Mouse (Mus musculus) heart, postnatal 4 days (tissue): ENCODE measurements around the gene Tbc1d1. TPM values are rescaled to one million over a fixed set of nuclear protein-coding genes. Genes with fewer than 3 reads are reported as not detected.

Experiments
- DNase-seq: peaks from one replicate; pipeline ENCODE4 v3.0.0; 2021
- total RNA-seq, 2 experiments: library from RNA; stranded (reverse); gene quantifications; 2 replicates each; pipeline ENCODE4 v1.2.3; 2021

Tbc1d1 gene
- total RNA-seq, 2 experiments from 2014 or later = 55.5 to 58.6 TPM

DNA sequence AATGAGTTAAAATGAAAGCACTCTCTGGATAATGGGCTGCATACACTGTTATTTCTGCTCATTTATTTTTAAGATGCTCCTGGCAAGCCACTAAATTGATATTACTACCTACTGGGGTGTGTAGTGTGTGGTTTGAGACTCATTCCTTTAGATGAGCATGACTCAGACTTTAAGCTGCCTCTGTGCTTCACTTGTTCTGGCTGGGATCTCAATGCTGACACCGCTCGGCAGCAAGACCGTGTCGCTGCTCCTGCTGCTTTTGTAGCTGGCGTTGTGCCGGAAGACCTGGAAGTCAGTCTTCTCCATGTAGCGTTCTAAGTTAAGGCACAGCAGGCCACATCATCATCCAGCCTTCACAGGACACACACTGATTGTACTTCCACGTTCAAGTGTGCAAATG is 124.1 kb downstream of the Tbc1d1 start:
- no peak for DNase-seq

DNA sequence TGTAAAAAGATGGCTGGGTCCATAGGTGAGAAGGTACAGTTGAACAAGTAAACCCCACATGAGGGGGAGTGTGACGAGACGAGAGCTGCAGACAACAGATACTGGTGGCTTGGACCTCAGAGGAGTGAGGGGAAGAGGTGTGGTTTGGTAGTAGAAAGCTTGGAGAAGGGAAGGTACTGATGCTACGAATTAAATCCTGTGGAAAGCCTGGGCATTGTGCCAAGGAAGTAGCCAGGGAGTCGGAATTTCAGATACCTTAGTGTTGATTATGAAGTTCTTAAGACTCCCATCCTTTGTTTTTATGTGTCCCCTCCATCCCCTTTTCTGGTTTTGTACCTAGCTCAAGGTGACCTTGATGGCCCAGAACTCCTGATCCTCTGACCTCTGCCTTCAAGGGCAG is 124.5 kb downstream of the Tbc1d1 start:
- DNase-seq = no peak

- DNase-seq = no peak
Measured at GRCm38 (mm10) chr5:64281674-64282073, 125.6 kb downstream of the Tbc1d1 start.

GRCm38 (mm10) chr5:64282594-64282993 is 126.5 kb downstream of the Tbc1d1 start:
- DNase-seq = no peak

DNA sequence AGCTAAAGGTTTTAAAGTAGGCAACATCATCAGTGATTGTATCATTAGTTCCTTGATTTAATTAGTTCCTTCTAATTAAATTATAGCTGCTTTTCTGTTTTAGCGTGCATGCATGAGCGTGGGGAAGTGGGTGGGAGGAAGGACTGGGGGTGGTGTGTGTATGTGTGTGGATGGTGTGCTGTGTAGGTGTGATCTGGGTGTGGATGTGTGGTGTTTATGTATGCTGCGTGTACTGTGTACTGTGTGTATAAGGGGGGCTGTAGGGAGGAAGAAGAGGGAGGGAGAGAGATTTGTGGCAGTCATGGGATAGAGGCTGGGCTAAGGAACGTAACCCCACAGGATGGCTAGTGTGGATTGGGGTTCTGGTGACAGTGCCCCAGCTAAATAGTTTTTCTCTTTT is 129.2 kb downstream of the Tbc1d1 start:
- DNase-seq = no peak

DNA sequence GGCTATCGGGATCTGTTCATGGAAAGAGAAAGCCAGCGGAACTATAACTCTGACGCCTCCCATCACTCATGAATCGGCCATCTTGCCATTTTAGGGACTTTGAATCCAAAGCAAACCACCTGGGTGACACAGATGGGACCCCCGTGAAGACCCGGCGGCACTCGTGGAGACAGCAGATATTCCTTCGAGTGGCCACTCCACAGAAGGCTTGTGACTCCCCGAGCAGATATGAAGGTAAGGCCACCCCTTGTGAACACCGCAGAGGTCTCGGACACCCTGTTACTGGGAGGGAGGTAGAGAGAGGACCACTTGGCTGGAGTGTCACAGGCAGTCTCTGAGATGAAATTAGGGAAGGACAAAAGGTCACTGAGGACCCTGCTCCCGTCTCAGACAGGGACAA is 129.7 kb downstream of the Tbc1d1 start:
- DNase-seq = no peak

- no peak for DNase-seq
Measured at GRCm38 (mm10) chr5:64287287-64287686, 131.2 kb downstream of the Tbc1d1 start.

GRCm38 (mm10) chr5:64288031-64288928 is 132.2 kb downstream of the Tbc1d1 start:
- DNase-seq = no peak

DNA sequence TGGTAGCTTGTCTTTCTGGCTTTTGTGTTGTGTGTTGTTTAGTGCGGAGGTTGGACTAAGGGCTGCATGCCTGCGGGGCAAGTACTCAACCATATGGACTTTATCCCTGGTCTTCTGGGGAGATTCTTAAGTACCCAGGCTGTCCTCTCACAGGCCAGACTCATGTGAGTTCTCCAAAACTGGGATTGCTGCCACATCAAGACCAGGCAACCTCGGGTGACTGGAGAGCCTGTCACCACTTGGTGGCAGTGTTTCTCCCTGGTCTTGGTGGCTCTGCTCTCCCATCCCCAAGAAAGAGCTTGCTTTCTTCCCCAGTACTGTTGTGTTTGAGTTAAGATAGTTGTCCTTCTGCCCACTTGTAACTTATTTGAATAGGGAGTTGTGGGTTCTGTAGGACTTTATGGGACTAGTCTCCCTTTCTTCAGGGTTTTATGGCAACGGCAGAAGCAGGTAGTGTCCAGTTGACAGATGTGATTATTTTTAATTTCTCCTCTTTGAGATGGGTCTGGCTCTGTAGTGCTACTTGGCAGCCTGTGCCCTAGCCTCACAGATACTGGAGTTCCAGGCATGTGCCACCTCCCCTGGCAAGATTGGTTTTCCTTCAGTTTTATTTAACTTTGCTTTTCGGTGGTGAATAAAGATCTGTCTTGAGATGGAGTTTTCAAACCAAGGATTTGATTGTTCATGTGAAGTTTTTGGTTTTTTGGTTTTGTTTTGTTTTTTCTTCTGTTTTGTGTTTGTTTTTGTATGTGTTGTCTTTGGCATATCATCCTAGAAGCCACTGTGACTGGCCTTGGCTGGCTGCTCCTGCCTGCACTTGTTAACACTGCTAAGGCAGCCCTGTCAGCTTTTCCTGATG is 133.3 kb downstream of the Tbc1d1 start:
- DNase-seq = peak; percentile 93

DNA sequence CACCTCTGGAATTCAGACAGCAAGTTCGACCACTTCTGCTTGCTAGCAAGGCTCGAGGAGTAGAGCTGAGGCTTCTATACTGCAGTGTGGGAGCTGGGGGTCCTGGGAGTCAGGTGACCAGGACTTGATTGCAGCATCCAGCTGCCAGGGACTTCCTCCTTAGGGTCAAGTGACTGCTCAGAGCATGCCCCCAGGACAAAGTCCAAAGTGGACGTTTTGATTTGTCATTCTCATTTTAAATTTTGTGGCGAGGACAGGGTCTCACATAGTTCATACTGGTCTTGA is 133.9 kb downstream of the Tbc1d1 start:
- DNase-seq = no peak

- no peak for DNase-seq
Measured at GRCm38 (mm10) chr5:64291657-64292056, 135.6 kb downstream of the Tbc1d1 start.

- no peak for DNase-seq
Measured at GRCm38 (mm10) chr5:64295621-64296020, 139.5 kb downstream of the Tbc1d1 start.

DNA sequence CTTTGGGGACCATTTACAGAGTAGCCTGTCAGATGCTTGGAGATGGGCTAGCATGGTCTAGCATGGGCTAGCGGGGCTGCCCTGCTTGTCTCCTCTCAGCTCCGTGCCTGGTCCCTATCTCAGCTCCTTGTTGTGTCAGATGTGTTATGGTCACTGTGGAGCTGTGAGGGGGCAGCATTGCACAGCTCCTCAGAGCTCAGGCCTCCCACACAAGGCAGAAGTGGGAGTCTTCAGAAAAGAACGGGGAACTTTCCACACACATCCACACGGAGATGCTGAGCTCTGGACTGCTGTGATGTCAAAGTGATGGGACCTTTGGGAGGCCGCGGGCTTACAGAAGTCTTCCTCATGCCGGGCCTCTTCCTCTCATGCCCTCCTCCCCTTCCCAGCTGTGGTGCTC is 140.2 kb downstream of the Tbc1d1 start:
- DNase-seq = peak; percentile 34

GRCm38 (mm10) chr5:64297100-64297499 is 141.0 kb downstream of the Tbc1d1 start:
- no peak for DNase-seq

- DNase-seq = no peak
Measured at GRCm38 (mm10) chr5:64298331-64299036, 142.4 kb downstream of the Tbc1d1 start.

DNA sequence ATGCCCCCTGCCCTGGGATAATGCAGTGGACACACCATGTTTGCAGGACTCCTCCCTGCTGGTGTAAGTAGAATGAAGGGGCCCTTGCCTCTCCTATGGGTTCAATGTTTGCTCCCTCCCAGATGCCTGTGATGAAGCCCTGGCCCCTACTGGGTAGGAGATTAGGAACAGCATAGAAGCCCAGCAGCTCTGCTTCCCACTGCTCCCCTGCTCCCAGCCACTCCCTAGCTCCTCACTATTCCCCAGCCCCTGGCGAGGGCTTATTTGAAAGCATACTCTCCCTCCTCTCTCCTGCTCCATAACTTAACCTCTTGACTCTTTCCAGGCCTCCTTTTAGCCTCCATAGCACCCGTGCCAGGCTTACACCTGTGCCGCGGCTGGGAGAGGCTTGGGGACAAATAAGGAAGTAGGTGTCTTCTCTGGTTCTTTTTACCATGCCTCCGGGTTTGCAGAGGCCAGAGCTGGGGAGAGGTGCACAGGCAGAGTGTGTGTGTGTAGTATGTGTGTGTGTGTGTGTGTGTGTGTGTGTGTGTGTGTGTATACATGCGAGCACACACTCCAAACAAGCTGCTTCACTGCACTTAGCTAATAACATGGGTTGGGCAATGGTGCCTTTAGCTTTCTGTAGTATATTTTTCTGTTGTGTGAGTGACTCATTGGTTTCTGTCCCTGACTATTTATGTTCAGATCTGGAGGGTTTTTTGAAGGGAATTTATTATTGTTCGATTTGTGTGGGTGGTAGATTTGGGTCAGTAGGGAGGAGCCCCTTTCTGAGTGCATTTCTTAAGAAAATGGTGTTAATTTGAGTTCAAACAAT is 143.6 kb downstream of the Tbc1d1 start:
- no peak for DNase-seq

GRCm38 (mm10) chr5:64301246-64301645 is 145.1 kb downstream of the Tbc1d1 start:
- DNase-seq = no peak

GRCm38 (mm10) chr5:64307289-64307688 is 151.2 kb downstream of the Tbc1d1 start:
- DNase-seq = no peak

DNA sequence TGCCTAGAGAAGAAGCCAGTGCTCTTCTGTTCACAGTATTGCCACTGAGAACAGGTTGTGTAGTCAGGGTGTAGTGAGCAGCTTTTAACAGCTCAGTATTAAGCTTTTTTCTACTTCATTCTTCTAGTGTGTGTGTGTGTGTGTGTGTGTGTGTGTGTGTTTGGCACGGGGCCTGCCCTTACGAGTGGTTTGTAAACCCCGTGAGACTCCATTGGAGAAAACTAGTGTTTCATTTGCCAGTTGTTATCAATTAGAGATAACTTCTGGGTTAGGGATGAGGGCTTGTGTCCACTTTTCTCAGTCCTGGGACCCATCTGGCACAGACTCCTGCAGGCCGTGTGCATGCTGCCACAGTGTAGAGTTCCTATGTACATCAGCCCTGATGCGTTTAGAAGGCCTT is 156.2 kb downstream of the Tbc1d1 start:
- peak; percentile 44 for DNase-seq

GRCm38 (mm10) chr5:64313481-64313880 is 157.4 kb downstream of the Tbc1d1 start:
- DNase-seq = no peak

GRCm38 (mm10) chr5:64314288-64315052 is 158.4 kb downstream of the Tbc1d1 start:
- no peak for DNase-seq
